Mouse (Mus musculus): ENCODE results near the gene S100a8. TPM values are rescaled to one million over a fixed set of nuclear protein-coding genes. Genes with fewer than 3 reads are reported as not detected.

S100a8 gene
- 24.0 TPM for total RNA-seq (2023)

DNA sequence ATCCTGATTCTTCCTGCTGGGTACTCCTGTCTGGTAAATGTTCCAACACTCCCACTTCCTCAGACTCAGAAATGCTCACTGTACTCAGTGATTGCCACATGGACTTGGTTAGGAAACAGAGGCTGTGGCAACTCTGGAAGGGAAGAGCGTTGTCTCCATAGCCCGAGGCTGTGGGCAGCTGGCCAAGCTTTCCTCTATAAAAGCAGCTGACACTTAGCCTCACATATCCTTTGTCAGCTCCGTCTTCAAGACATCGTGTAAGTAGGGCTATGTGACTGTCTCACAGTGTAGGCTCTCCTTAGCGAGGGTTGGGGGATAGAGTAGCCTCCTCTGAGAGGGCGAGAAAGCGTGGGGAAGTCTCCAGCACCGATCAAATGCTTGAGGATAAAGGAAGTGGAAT is at the start of gene S100a8:
Gene S100a8, plus strand, starts transcription at position 133 of the 400 bp plus-strand sequence.

GRCm38 (mm10) chr3:90653717-90654116 is 15.1 kb upstream of the S100a8 start, which contains the start of gene S100a7a:
Gene S100a7a (plus strand): TSS chr3:90654017.

GRCm38 (mm10) chr3:90695613-90696012 is 26.8 kb downstream of the S100a8 start, which contains the start of gene S100a9:
Gene S100a9 (minus strand): TSS chr3:90695721.

Other genes starting within 250 kb of the S100a8 start
- gene Ints3, start 235.4 kb upstream of the S100a8 start, total RNA-seq (2023), result 46.2 TPM
- not detected for gene Npr1, start 203.1 kb upstream of the S100a8 start, total RNA-seq (2023)
- 87.3 TPM for gene Ilf2, start 192.9 kb upstream of the S100a8 start, total RNA-seq (2023)
- gene Snapin, start 177.9 kb upstream of the S100a8 start, total RNA-seq (2023), result 39.5 TPM
- 191 TPM for gene Chtop, start 159.5 kb upstream of the S100a8 start, total RNA-seq (2023)
- 3.9 TPM for gene S100a1, start 154.6 kb upstream of the S100a8 start, total RNA-seq (2023)
- gene S100a13, start 154.5 kb upstream of the S100a8 start, total RNA-seq (2023), result 23.9 TPM
- 0.86 TPM for gene S100a14, start 142.1 kb upstream of the S100a8 start, total RNA-seq (2023)
- not detected for gene S100a16, start 131.7 kb upstream of the S100a8 start, total RNA-seq (2023)
- gene S100a3, start 108.4 kb upstream of the S100a8 start, total RNA-seq (2023), result not detected
- gene S100a2, start 78.7 kb upstream of the S100a8 start, total RNA-seq (2023), result not detected
- gene Gm42674, start 67.1 kb upstream of the S100a8 start, total RNA-seq (2023), result not detected
- 7.6 TPM for gene S100a4, start 65.2 kb upstream of the S100a8 start, total RNA-seq (2023)
- gene S100a5, start 60.5 kb upstream of the S100a8 start, total RNA-seq (2023), result not detected
- 8.8 TPM for gene S100a6, start 56.1 kb upstream of the S100a8 start, total RNA-seq (2023)
- not detected for gene S100a7a, start 15.0 kb upstream of the S100a8 start, total RNA-seq (2023)
- gene S100a9, start 26.7 kb downstream of the S100a8 start, total RNA-seq (2023), result 28.6 TPM
- not detected for gene Pglyrp4, start 57.9 kb downstream of the S100a8 start, total RNA-seq (2023)
- not detected for gene Gm5849, start 108.9 kb downstream of the S100a8 start, total RNA-seq (2023)